Mouse (Mus musculus): ENCODE measurements around the gene Fuz.
A peak's percentile ranks its signal among the peaks of the same experiment; 100 is the strongest.

Gene Fuz

GRCm38 (mm10) chr7:44888256-44889105 lies 7.4 kb upstream of the Fuz start:
- peak in 1 of 2 experiments; percentile 2 for DNase-seq (ENCODE audit: low spot score in 2 of 2)

GRCm38 (mm10) chr7:44890180-44890579 lies 5.7 kb upstream of the Fuz start:
- DNase-seq (ENCODE audit: low spot score in 2 of 2), result no peak

DNA sequence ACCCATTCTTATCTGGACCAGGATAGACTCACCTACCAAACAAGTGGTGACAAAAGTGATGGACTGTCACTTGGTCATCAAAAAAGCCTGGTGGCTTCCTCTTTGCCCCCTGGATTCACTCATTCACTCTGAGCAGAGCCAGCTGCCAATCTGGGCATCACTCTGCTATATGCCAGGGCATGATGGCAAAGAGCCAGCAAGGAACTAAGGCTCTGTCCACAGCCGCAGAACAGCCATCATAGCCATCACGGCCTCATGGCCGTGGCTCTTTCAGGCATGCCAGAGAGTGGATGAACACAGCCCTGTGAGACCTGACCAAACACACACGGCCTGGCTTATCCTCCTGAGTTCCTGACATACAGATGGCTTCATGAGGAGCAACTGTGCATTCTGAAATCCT lies 5.1 kb upstream of the Fuz start:
- no peak for DNase-seq (ENCODE audit: low spot score in 2 of 2)

- DNase-seq (ENCODE audit: low spot score in 2 of 2), result no peak
Measured at GRCm38 (mm10) chr7:44891611-44892010, 4.3 kb upstream of the Fuz start.

DNA sequence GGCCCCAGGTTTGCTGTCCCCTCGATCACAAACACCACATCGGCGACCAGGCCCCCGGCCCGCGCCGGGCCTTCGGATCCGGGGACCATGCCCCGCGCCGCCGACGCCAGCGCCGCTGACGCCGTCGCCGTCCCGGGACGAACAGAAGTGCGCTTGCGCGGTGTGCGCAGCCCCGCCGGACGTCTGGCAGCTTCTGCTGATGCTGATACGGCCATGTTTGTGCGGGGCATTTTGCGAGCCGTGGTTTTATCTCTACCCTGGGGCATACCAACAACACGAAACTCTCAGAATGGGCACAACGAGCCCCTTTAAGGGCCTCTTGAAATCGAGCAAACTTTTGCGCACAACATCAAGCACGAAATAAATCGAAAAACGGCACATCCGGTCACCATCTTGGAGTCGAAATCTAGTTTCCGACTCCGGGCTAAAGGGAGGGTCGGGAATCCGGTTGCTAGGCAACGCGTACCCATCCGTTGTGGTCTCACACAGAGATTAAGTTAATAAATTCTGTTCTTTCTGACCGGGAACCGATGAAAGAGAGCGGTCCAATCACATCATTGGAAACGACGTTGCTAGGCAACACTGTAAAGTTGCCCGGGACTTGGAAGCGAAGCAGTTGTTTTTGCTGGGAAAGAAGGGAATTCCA lies 3.5 kb upstream of the Fuz start, which contains the start of gene Med25:
Gene Med25, minus strand, starts transcription at position 437 of the 646 bp plus-strand sequence.
- peak; percentile 95 to 96 for DNase-seq (ENCODE audit: low spot score in 2 of 2)

DNA sequence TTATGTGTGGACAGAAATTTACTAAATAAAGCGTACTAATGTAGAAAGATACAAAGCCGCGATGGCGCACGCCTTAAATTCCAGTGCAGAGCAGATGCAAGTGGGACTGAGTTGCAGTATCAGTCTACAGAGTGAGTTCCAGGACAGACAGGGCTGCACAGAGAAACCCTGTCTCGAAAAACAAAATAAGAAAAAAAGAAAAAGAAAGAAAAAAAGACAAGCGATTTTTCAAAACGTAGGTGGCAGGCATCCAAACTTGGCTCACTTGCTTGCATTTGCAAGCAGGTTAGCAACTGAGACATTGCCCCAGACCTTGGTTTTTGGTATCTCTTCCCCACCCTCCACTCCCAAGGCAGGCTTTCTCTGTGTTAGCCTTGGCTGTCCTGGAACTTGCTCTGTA lies 2.7 kb upstream of the Fuz start:
- no peak for DNase-seq (ENCODE audit: low spot score in 2 of 2)

DNA sequence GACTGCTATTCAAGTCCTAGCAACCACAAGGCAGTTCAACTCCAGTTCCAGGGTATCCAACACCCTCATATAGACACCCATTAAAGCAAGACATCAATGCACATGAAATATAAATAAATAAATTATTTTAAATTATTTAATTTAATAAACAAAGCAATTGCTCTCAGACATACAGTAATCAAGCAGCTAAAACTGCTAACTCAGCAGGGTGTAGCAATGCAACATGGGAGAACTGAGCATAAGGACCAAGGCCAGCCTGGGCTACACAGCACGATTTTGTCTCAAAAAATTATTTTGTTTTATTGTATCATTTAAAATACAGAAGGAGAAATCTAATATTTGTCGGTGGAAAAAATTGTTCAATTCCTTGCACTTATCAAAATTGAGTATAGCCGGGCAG lies 1.7 kb upstream of the Fuz start:
- no peak for DNase-seq (ENCODE audit: low spot score in 2 of 2)

GRCm38 (mm10) chr7:44895206-44895592 lies 680 bp upstream of the Fuz start:
- no peak for DNase-seq (ENCODE audit: low spot score in 2 of 2)

- DNase-seq (ENCODE audit: low spot score in 2 of 2), result no peak
Measured at GRCm38 (mm10) chr7:44896499-44896898, 620 bp downstream of the Fuz start.

DNA sequence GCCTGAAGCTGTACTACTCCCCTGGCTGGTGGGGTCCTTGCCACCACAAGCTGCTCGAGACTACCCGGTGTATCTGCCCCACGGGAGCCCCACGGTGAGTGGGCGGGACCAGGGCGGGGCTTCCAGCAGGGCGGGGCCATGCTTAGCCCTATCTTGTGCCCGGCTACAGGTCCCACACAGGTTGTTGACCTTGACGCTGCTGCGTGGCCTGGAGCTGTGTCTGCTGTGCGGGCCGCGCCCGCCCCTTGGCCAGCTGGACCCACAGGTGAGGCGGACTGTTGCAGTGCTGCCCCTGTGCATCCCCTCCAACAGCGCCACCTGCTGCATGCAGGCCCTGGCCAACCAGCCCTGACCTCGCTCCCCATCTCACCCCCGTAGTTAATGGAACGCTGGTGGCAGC lies 2.7 kb downstream of the Fuz start:
- no peak for DNase-seq (ENCODE audit: low spot score in 2 of 2)

DNA sequence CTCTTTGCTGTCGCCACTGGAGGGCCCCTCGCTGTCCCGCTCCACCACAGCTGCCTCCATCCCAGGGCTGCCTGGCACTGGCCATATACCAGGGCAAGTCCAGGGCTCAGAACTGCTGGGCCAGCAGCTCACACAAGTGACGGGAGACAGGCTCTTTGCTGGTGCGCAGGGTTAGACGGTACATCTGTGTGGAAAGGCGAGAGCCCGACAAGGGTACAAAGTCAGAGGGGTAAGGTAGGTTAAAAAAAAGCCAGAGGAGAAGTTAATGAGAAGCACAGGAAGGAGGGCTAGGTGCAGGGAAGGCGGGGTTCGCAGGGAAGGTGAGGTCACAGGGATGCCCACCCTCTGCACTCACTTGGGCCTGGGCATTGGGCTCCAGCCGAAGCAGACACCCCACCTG lies 4.8 kb downstream of the Fuz start:
- DNase-seq (ENCODE audit: low spot score in 2 of 2), result no peak

DNA sequence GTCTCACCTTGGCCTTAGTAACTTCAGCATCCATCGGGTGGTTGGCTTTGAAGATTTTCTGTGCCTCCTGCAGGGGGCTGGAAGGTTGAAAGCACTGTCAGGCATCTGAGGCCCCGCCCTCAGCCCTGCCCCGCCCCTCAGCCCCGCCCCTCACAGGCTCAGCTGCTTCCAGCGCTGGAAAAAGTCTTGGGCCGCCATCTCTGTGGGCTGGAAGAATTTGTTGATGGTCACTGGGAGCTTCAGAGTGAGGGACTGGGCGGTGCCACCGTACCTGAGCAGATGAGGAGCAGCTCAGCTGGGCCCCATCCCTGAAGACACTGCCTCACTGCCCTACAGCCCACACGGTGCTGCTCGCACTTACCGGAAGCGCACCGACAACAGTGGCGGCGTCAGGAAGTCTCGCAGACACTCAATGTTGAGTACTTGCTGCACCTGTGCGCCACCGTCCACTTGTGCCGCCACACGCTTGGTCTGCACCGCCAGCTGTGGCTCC lies 5.4 kb downstream of the Fuz start:
- no peak for DNase-seq (ENCODE audit: low spot score in 2 of 2)

DNA sequence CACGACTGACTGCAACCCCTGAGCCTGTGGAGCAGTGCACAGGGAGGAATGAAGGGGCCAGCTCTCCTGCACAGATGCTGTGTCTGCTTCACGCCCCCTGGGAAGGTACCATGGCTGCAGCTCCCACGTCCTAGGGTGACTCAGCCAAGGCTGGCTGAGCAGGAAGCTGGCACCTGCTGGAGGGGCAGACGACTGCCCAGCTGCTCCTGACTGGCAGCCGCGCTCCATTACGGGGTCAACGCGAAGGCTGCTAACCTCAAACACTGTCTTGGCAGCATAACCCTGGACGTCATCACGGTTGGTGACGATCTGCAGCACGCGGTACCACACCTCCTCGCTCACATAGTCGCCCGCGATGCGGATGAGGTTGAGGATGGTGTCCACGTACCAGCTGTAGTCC lies 9.6 kb downstream of the Fuz start:
- no peak for DNase-seq (ENCODE audit: low spot score in 2 of 2)

GRCm38 (mm10) chr7:44908706-44909476 lies 13.0 kb downstream of the Fuz start:
- DNase-seq (ENCODE audit: low spot score in 2 of 2), result no peak

DNA sequence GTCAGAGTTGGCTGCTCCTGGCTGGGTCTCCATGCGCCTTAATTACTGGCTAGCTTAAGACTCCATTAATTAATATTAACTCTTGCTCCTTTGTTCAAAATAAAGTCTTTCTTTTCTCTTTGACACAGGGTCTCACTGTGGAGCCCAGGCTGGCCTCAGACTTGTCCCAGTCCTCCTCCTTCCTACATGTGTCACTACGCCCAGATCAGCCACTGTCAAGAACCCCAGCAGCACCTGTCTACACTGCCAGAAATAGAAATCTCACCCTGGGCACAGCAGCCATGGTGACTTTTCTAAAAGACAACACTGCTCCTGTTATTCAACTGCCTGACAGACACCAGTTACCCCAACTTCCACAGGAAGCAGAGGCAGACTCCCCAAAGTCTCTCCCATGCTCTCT lies 18.5 kb downstream of the Fuz start:
- DNase-seq (ENCODE audit: low spot score in 2 of 2), result no peak

GRCm38 (mm10) chr7:44915314-44915713 lies 19.4 kb downstream of the Fuz start:
- peak in 1 of 2 experiments; percentile 1 for DNase-seq (ENCODE audit: low spot score in 2 of 2)

GRCm38 (mm10) chr7:44916191-44916590 lies 20.3 kb downstream of the Fuz start:
- DNase-seq (ENCODE audit: low spot score in 2 of 2), result no peak

- no peak for DNase-seq (ENCODE audit: low spot score in 2 of 2)
Measured at GRCm38 (mm10) chr7:44916881-44917280, 21.0 kb downstream of the Fuz start.

DNA sequence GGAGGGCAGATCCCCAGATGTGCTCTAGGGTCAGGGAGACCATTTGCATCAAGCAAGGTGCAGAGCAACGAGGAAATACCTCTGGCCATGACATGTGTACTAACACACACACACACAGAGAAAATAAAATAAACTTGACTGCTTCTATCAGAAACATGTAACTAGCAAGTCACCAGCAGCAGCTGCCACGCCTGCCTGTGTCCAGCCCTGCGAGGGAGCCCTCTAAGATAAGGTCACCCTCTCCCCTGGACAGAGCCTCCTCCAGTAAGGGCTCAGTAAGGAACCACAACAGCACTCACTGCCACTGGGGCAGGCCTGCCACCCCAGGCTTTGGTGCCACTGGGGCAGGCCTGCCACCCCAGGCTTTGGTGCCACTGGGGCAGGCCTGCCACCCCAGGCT lies 22.3 kb downstream of the Fuz start:
- DNase-seq (ENCODE audit: low spot score in 2 of 2), result no peak

- no peak for DNase-seq (ENCODE audit: low spot score in 2 of 2)
Measured at GRCm38 (mm10) chr7:44919127-44919526, 23.2 kb downstream of the Fuz start.

GRCm38 (mm10) chr7:44922530-44922929 lies 26.7 kb downstream of the Fuz start:
- DNase-seq (ENCODE audit: low spot score in 2 of 2), result no peak

DNA sequence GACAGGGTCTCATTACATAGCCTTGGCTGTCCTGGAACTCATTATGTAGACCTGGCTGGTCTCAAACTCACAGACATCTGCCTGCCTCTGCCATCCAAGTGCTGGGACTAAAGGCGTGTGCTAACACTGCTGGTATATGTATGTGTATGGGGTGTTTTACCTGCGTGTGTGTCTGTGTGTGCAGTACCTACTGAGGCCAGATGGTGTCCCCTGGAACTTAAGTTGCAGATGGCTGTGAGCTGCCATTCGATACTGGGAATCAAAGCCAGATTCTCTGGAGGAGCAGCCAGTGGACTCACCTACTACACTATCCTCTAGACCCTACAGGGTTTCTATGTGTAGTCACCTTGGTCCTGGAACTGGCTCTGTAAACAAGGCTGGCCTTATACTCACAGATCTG lies 29.6 kb downstream of the Fuz start:
- DNase-seq (ENCODE audit: low spot score in 2 of 2), result no peak

Data from left cerebral cortex, adult 9 months (tissue).